Mouse (Mus musculus) urinary bladder, adult 2 months (tissue): ENCODE data around the gene Timm44. TPM values are rescaled to one million over a fixed set of nuclear protein-coding genes. Genes with fewer than 3 reads are reported as not detected.

Source experiments
- polyA plus RNA-seq: library from polyadenylated mRNA; depleted of rRNA; stranded (reverse); fragments of >200 nt; gene quantifications from 2 replicates; pipeline ENCODE4 v1.2.3, GENCODE M21; 2012; rRNA removed

The Timm44 gene
- polyA plus RNA-seq, 1 experiment = 76.2 TPM

Other genes with a start within 250 kb of the Timm44 start
- gene Cd209f, start 170.1 kb downstream of the Timm44 start, polyA plus RNA-seq = 15.1 and 28.6 TPM in 2 replicates
- gene Cd209g, start 141.8 kb downstream of the Timm44 start, polyA plus RNA-seq = 6.7 and 13.7 TPM in 2 replicates
- 13.7 and 19.1 TPM in 2 replicates for gene Evi5l, start 109.3 kb downstream of the Timm44 start, polyA plus RNA-seq
- 0.72 and 1.1 TPM in 2 replicates for gene Prr36, start 58.5 kb downstream of the Timm44 start, polyA plus RNA-seq
- 15.4 and 15.9 TPM in 2 replicates for gene Lrrc8e, start 49.1 kb downstream of the Timm44 start, polyA plus RNA-seq
- 39.9 and 50.3 TPM in 2 replicates for gene Map2k7, start 37.2 kb downstream of the Timm44 start, polyA plus RNA-seq
- 4.3 and 5.9 TPM in 2 replicates for gene Gm49320, start 37.0 kb downstream of the Timm44 start, polyA plus RNA-seq
- 31.6 and 33.6 TPM in 2 replicates for gene Tgfbr3l, start 27.7 kb downstream of the Timm44 start, polyA plus RNA-seq
- gene Snapc2, start 22.8 kb downstream of the Timm44 start, polyA plus RNA-seq = 50.9 and 56.7 TPM in 2 replicates
- 98.2 and 133 TPM in 2 replicates for gene Ctxn1, start 16.6 kb downstream of the Timm44 start, polyA plus RNA-seq
- 6.6 and 8.2 TPM in 2 replicates for gene Ccl25, start 49.3 kb upstream of the Timm44 start, polyA plus RNA-seq
- gene Elavl1, start 49.5 kb upstream of the Timm44 start, polyA plus RNA-seq = 61.6 and 65.9 TPM in 2 replicates
- gene Cers4, start 217.1 kb upstream of the Timm44 start, polyA plus RNA-seq = 44.8 and 47.9 TPM in 2 replicates